Mouse (Mus musculus) MEL (cell line): Measurements from ENCODE around the gene Sephs2. TPM values are rescaled to one million over a fixed set of nuclear protein-coding genes. Genes with fewer than 3 reads are reported as not detected.
A peak's percentile ranks its signal among the peaks of the same experiment; 100 is the strongest.

Experiments
- DNase-seq: peaks from one replicate; pipeline ENCODE4 v3.0.0; 2011; ENCODE audit warnings: low read depth, low spot score
- H3K27ac ChIP-seq: 2 replicates; pipeline ENCODE4 v1.5.1; 2012; ENCODE audit warnings: low read depth, mild to moderate bottlenecking, control low read depth, low read length, moderate library complexity; ENCODE audit not compliant: control insufficient read depth
- H3K27me3 ChIP-seq, 2 experiments: fragments of 150-350 bp in 1 of 2; sonication (generic) in 1 of 2; 2 replicates each; pipeline ENCODE4 v1.6.1; 2012; ENCODE audit warnings: low read length in 2 of 2, mild to moderate bottlenecking in 2 of 2, improper control_type of control experiment in 1 of 2, moderate library complexity in 1 of 2; ENCODE audit not compliant: insufficient read depth in 2 of 2, control insufficient read depth in 1 of 2
- H3K36me3 ChIP-seq, 2 experiments: 2 replicates each; pipeline ENCODE4 v1.6.1; 2012 to 2014; ENCODE audit warnings: low read length in 2 of 2, improper control_type of control experiment in 1 of 2, inconsistent platforms in 1 of 2, mild to moderate bottlenecking in 1 of 2; ENCODE audit not compliant: insufficient read depth in 2 of 2, control insufficient read depth in 1 of 2
- H3K4me1 ChIP-seq, 2 experiments: fragments of 150-350 bp in 1 of 2; sonication (generic) in 1 of 2; 2 replicates each; pipeline ENCODE4 v1.6.1; 2012; ENCODE audit warnings: low read length in 2 of 2, improper control_type of control experiment in 1 of 2, mild to moderate bottlenecking in 1 of 2; ENCODE audit not compliant: insufficient read depth in 2 of 2, control insufficient read depth in 1 of 2
- H3K4me3 ChIP-seq, 2 experiments: fragments of 150-350 bp in 1 of 2; sonication (generic) in 1 of 2; 2 replicates each; pipeline ENCODE4 v1.5.1; 2012; ENCODE audit warnings: low read depth in 2 of 2, low read length in 2 of 2, mild to moderate bottlenecking in 2 of 2, moderate library complexity in 2 of 2, control low read depth in 1 of 2, improper control_type of control experiment in 1 of 2; ENCODE audit not compliant: control insufficient read depth in 1 of 2, insufficient read depth in 1 of 2
- H3K79me2 ChIP-seq: 2 replicates; pipeline ENCODE4 v1.6.1; 2012; ENCODE audit warnings: mild to moderate bottlenecking, low read length, moderate library complexity; ENCODE audit not compliant: control insufficient read depth, poor library complexity, insufficient read depth
- H3K9ac ChIP-seq: 2 replicates; pipeline ENCODE4 v1.6.1; 2012; ENCODE audit warnings: low read depth, mild to moderate bottlenecking, control low read depth, low read length, moderate library complexity; ENCODE audit not compliant: control insufficient read depth, poor library complexity, severe bottlenecking
- H3K9me3 ChIP-seq: fragments of 150-350 bp; sonication (generic); replicated peaks from 2 replicates; pipeline ENCODE4 v1.6.1; 2012; ENCODE audit warnings: mild to moderate bottlenecking, low read length, improper control_type of control experiment, moderate library complexity; ENCODE audit not compliant: insufficient read depth
- BHLHE40 ChIP-seq: IDR thresholded peaks from 2 replicates; pipeline ENCODE4 v1.6.1; 2012; ENCODE audit warnings: low read depth, mild to moderate bottlenecking, inconsistent platforms, low read length, improper control_type of control experiment, borderline replicate concordance
- CHD1 ChIP-seq: IDR thresholded peaks from 2 replicates; pipeline ENCODE4 v1.6.1; 2012; ENCODE audit warnings: low read depth, mild to moderate bottlenecking, inconsistent platforms, low read length, improper control_type of control experiment
- CTCF ChIP-seq, 3 experiments: IDR thresholded peaks in 2 of 3; conservative IDR thresholded peaks in 1 of 3; 2 replicates each; pipeline ENCODE4 v1.5.1; 2011 to 2012; ENCODE audit warnings: low read length in 3 of 3, low read depth in 2 of 3, mild to moderate bottlenecking in 2 of 3, improper control_type of control experiment in 1 of 3, inconsistent platforms in 1 of 3, mixed read lengths in 1 of 3, moderate library complexity in 1 of 3; ENCODE audit not compliant: control insufficient read depth in 1 of 3, insufficient read depth in 1 of 3, poor library complexity in 1 of 3, severe bottlenecking in 1 of 3
- ELF1 ChIP-seq: IDR thresholded peaks from 2 replicates; pipeline ENCODE4 v1.6.1; 2014; ENCODE audit warnings: low read depth, mild to moderate bottlenecking, inconsistent platforms, low read length, improper control_type of control experiment, moderate library complexity
- ETS1 ChIP-seq: IDR thresholded peaks from 2 replicates; pipeline ENCODE4 v1.6.1; 2012; ENCODE audit warnings: low read depth, mild to moderate bottlenecking, inconsistent platforms, low read length, improper control_type of control experiment, moderate library complexity
- HCFC1 ChIP-seq: IDR thresholded peaks from 2 replicates; pipeline ENCODE4 v1.6.1; 2012; ENCODE audit warnings: low read depth, mild to moderate bottlenecking, inconsistent platforms, low read length, improper control_type of control experiment, moderate library complexity
- JUND ChIP-seq: IDR thresholded peaks from 2 replicates; pipeline ENCODE4 v1.6.1; 2011; ENCODE audit warnings: low read depth, mild to moderate bottlenecking, improper control_type of control experiment, low read length
- MAX ChIP-seq: IDR thresholded peaks from 2 replicates; pipeline ENCODE4 v1.6.1; 2011; ENCODE audit warnings: low read length, improper control_type of control experiment
- MAZ ChIP-seq: IDR thresholded peaks from 2 replicates; pipeline ENCODE4 v1.6.1; 2012; ENCODE audit warnings: low read depth, mild to moderate bottlenecking, inconsistent platforms, low read length, improper control_type of control experiment
- MXI1 ChIP-seq: IDR thresholded peaks from 2 replicates; pipeline ENCODE4 v1.6.1; 2011; ENCODE audit warnings: mild to moderate bottlenecking, low read depth, low read length, improper control_type of control experiment
- MYC ChIP-seq: IDR thresholded peaks from 2 replicates; pipeline ENCODE4 v1.6.1; 2011; ENCODE audit warnings: low read depth, mild to moderate bottlenecking, low read length, improper control_type of control experiment, moderate library complexity
- NELFE ChIP-seq: IDR thresholded peaks from 2 replicates; pipeline ENCODE4 v1.6.1; 2011; ENCODE audit warnings: low read depth, low read length, improper control_type of control experiment
- NRF1 ChIP-seq: IDR thresholded peaks from 2 replicates; pipeline ENCODE4 v1.6.1; 2014; ENCODE audit warnings: low read depth, mild to moderate bottlenecking, inconsistent platforms, low read length, improper control_type of control experiment, moderate library complexity; ENCODE audit not compliant: poor library complexity, insufficient read depth, severe bottlenecking
- POLR2A ChIP-seq, 2 experiments: IDR thresholded peaks; 2 replicates each; pipeline ENCODE4 v1.6.1; 2011 to 2012; ENCODE audit warnings: low read length in 2 of 2, mild to moderate bottlenecking in 2 of 2, control low read depth in 1 of 2, improper control_type of control experiment in 1 of 2, low read depth in 1 of 2, moderate library complexity in 1 of 2; ENCODE audit not compliant: control insufficient read depth in 1 of 2, insufficient read depth in 1 of 2, poor library complexity in 1 of 2
- POLR2AphosphoS2 ChIP-seq: IDR thresholded peaks from 2 replicates; pipeline ENCODE4 v1.6.1; 2011; ENCODE audit warnings: low read length, improper control_type of control experiment
- RAD21 ChIP-seq: IDR thresholded peaks from 2 replicates; pipeline ENCODE4 v1.6.1; 2011; ENCODE audit warnings: mild to moderate bottlenecking, low read depth, low read length, improper control_type of control experiment
- RCOR1 ChIP-seq: IDR thresholded peaks from 2 replicates; pipeline ENCODE4 v1.6.1; 2012; ENCODE audit warnings: low read depth, mild to moderate bottlenecking, inconsistent platforms, low read length, improper control_type of control experiment
- SIN3A ChIP-seq: IDR thresholded peaks from 2 replicates; pipeline ENCODE4 v1.6.1; 2012; ENCODE audit warnings: low read length, improper control_type of control experiment, inconsistent platforms
- SMC3 ChIP-seq: IDR thresholded peaks from 2 replicates; pipeline ENCODE4 v1.6.1; 2011; ENCODE audit warnings: low read depth, low read length, improper control_type of control experiment
- TAL1 ChIP-seq: IDR thresholded peaks from 2 replicates; pipeline ENCODE4 v1.6.1; 2012; ENCODE audit warnings: mild to moderate bottlenecking, inconsistent platforms, low read length, moderate library complexity, mixed read lengths
- TCF12 ChIP-seq: IDR thresholded peaks from 2 replicates; pipeline ENCODE4 v1.6.1; 2014; ENCODE audit warnings: low read depth, mild to moderate bottlenecking, inconsistent platforms, low read length, improper control_type of control experiment, moderate library complexity
- UBTF ChIP-seq: IDR thresholded peaks from 2 replicates; pipeline ENCODE4 v1.6.1; 2012; ENCODE audit warnings: low read depth, mild to moderate bottlenecking, inconsistent platforms, low read length, improper control_type of control experiment, moderate library complexity, borderline replicate concordance; ENCODE audit not compliant: insufficient read depth
- USF1 ChIP-seq: IDR thresholded peaks from 2 replicates; pipeline ENCODE4 v1.6.1; 2014; ENCODE audit warnings: low read depth, mild to moderate bottlenecking, inconsistent platforms, low read length, improper control_type of control experiment, moderate library complexity
- ZC3H11A ChIP-seq: IDR thresholded peaks from 2 replicates; pipeline ENCODE4 v1.6.1; 2012; ENCODE audit warnings: low read depth, mild to moderate bottlenecking, inconsistent platforms, low read length, improper control_type of control experiment
- polyA plus RNA-seq, 2 experiments: library from polyadenylated mRNA; stranded (reverse) in 1 of 2; unstranded in 1 of 2; fragments of >175 nt in 1 of 2; fragments of >200 nt in 1 of 2; gene quantifications; 2 replicates each; pipeline versions ENCODE4 v1.2.1 to v1.2.4; 2012; ENCODE audit warnings: low replicate concordance in 2 of 2, low read depth in 1 of 2; ENCODE audit not compliant: insufficient read length in 2 of 2, insufficient read depth in 1 of 2, missing spikeins in 1 of 2
- total RNA-seq: library from RNA; depleted of rRNA; stranded (reverse); fragments of 300-350 nt; gene quantifications from 2 replicates; pipeline ENCODE4 v1.2.3, GENCODE M21; 2012

Gene Sephs2
- total and polyA plus RNA-seq, 3 experiments: 109 to 182 TPM; not detected in 1

GRCm38 (mm10) chr7:127278311-127278710, 4.5 kb upstream of the Sephs2 start:
- Histone ChIP-seq H3K9ac (peak overlapping the region; percentile 52), H3K4me1 (peaks cover 12 to 19% of the 10 kb centered on the region in 2 experiments), H3K27ac (no peak overlapping the region), H3K36me3 (peaks cover 0 to 18% of the 10 kb centered on the region in 2 experiments; a peak in 2 of 4 replicates), H3K27me3 (no peaks in the 10 kb centered on the region), H3K79me2 (peaks cover 7% of the 10 kb centered on the region), H3K4me3 (peak overlapping the region; percentile 9 to 32; a peak in 3 of 4 replicates), H3K9me3 (no peaks in the 10 kb centered on the region)
- 0 out of 4 replicates have a peak, but pooled peaks of 1 of the 2 experiments have one; percentile 24 for TF ChIP-seq POLR2A (IDR thresholded peaks at IDR 0.05; ENCODE audit: control insufficient read depth in 1 of 2, insufficient read depth in 1 of 2, low read depth in 1 of 2, low read length in 2 of 2, poor library complexity in 1 of 2)
- peak; percentile 70 to 87 (median 81) for TF ChIP-seq CTCF (IDR thresholded peaks at IDR 0.05 in 2 of 3, conservative IDR thresholded peaks at IDR 0.05 in 1 of 3; ENCODE audit: control insufficient read depth in 1 of 3, insufficient read depth in 1 of 3, low read depth in 2 of 3, low read length in 3 of 3, poor library complexity in 1 of 3, severe bottlenecking in 1 of 3)
- TF ChIP-seq RAD21: peak; percentile 64
- peak; percentile 25; the same call in 1 of the 2 replicates for TF ChIP-seq TCF12
- TF ChIP-seq MYC: peak; percentile 96
- peak; percentile 61 for TF ChIP-seq HCFC1
- no peak for TF ChIP-seq MAZ
- no peak for TF ChIP-seq NRF1
- TF ChIP-seq BHLHE40: no peak; the same call in 1 of the 2 replicates
- peak; percentile 75 for TF ChIP-seq ELF1
- TF ChIP-seq MAX: peak; percentile 79
- TF ChIP-seq ZC3H11A: peak; percentile 46
- peak; percentile 68 for TF ChIP-seq USF1
- TF ChIP-seq ETS1: peak; percentile 40; the same call in 1 of the 2 replicates
- TF ChIP-seq NELFE: peak; percentile 32; the same call in 1 of the 2 replicates
- TF ChIP-seq SIN3A: peak; percentile 77
- no peak for TF ChIP-seq POLR2AphosphoS2
- TF ChIP-seq RCOR1: 0 out of 2 replicates have a peak, but pooled peaks have one; percentile 21
- TF ChIP-seq SMC3: peak; percentile 67
- no peak for TF ChIP-seq UBTF
- no peak for TF ChIP-seq JUND
- peak; percentile 93 for TF ChIP-seq MXI1
- peak; percentile 86 for DNase-seq

- no peak for TF ChIP-seq TAL1
- TF ChIP-seq JUND: no peak
- TF ChIP-seq USF1: no peak
- TF ChIP-seq CHD1: no peak
- Histone ChIP-seq H3K4me1 (peaks cover 12 to 25% of the 10 kb centered on the region in 2 experiments), H3K9ac (no peak overlapping the region), H3K27ac (no peak overlapping the region), H3K36me3 (peaks cover 0 to 27% of the 10 kb centered on the region in 2 experiments; a peak in 3 of 4 replicates), H3K4me3 (no peak overlapping the region), H3K9me3 (no peaks in the 10 kb centered on the region), H3K27me3 (no peaks in the 10 kb centered on the region), H3K79me2 (peaks cover 23% of the 10 kb centered on the region)
- no peak for DNase-seq
Observed at GRCm38 (mm10) chr7:127276519-127276961, 2.7 kb upstream of the Sephs2 start.
